Mouse (Mus musculus): ENCODE measurements around the gene Chmp2b. TPM values are rescaled to one million over a fixed set of nuclear protein-coding genes. Genes with fewer than 3 reads are reported as not detected.

Chmp2b gene
- polyA plus RNA-seq, 1 experiment from 2014 or later = 48.4 TPM

- no peak for DNase-seq (ENCODE audit: low spot score)
- no peaks in the 10 kb centered on the region for H3K9me3 ChIP-seq (ENCODE audit: control insufficient read depth, low read length)
- H3K4me2 ChIP-seq (ENCODE audit: low read depth, low read length, severe bottlenecking) = no peak overlapping the region
- no peak overlapping the region for H3K4me3 ChIP-seq (ENCODE audit: low read depth, low read length)
- ATAC-seq (replicated peaks; ENCODE audit: low FRiP score) = no peak
- H3K27ac ChIP-seq (ENCODE audit: low read depth, low read length) = no peak overlapping the region
- no peak overlapping the region for H3K9ac ChIP-seq (ENCODE audit: low read length)
- H3K4me1 ChIP-seq (replicated peaks; ENCODE audit: control insufficient read depth, insufficient read depth, low read length) = no peaks in the 10 kb centered on the region
- no peaks in the 10 kb centered on the region for H3K27me3 ChIP-seq (ENCODE audit: control insufficient read depth, insufficient read depth, low read length)
- no peaks in the 10 kb centered on the region for H3K36me3 ChIP-seq (ENCODE audit: control insufficient read depth, insufficient read depth, low read length)
- 91% methylated on average over 11 of the region's 11 CpGs for WGBS
Observed at GRCm38 (mm10) chr16:65543676-65544293, 18.7 kb downstream of the Chmp2b start.

GRCm38 (mm10) chr16:65533315-65533999 lies 29.1 kb downstream of the Chmp2b start:
- Histone ChIP-seq H3K9ac (ENCODE audit: low read length) (no peak overlapping the region), H3K9me3 (ENCODE audit: control insufficient read depth, low read length) (no peaks in the 10 kb centered on the region), H3K4me2 (ENCODE audit: low read depth, low read length, severe bottlenecking) (no peak overlapping the region), H3K27me3 (ENCODE audit: control insufficient read depth, insufficient read depth, low read length) (no peaks in the 10 kb centered on the region), H3K27ac (ENCODE audit: low read depth, low read length) (no peak overlapping the region), H3K4me3 (ENCODE audit: low read depth, low read length) (no peak overlapping the region), H3K36me3 (ENCODE audit: control insufficient read depth, insufficient read depth, low read length) (no peaks in the 10 kb centered on the region), H3K4me1 (replicated peaks; ENCODE audit: control insufficient read depth, insufficient read depth, low read length) (no peaks in the 10 kb centered on the region)
- DNase-seq (ENCODE audit: low spot score) = peak; percentile 69
- no peak for ATAC-seq (replicated peaks; ENCODE audit: low FRiP score)
- WGBS = 26% methylated on average over 12 of the region's 12 CpGs

- H3K4me2 ChIP-seq (ENCODE audit: low read depth, low read length, severe bottlenecking) = no peak overlapping the region
- H3K9me3 ChIP-seq (ENCODE audit: control insufficient read depth, low read length) = no peaks in the 10 kb centered on the region
- H3K9ac ChIP-seq (ENCODE audit: low read length) = no peak overlapping the region
- ATAC-seq (replicated peaks; ENCODE audit: low FRiP score) (no peak), DNase-seq (ENCODE audit: low spot score) (no peak)
- H3K27me3 ChIP-seq (ENCODE audit: control insufficient read depth, insufficient read depth, low read length) = no peaks in the 10 kb centered on the region
- H3K36me3 ChIP-seq (ENCODE audit: control insufficient read depth, insufficient read depth, low read length) = no peaks in the 10 kb centered on the region
- H3K4me1 ChIP-seq (replicated peaks; ENCODE audit: control insufficient read depth, insufficient read depth, low read length) = no peaks in the 10 kb centered on the region
- no peak overlapping the region for H3K4me3 ChIP-seq (ENCODE audit: low read depth, low read length)
- WGBS = 81% methylated on average over 8 of the region's 8 CpGs
- no peak overlapping the region for H3K27ac ChIP-seq (ENCODE audit: low read depth, low read length)
Observed at GRCm38 (mm10) chr16:65531663-65532062, 30.9 kb downstream of the Chmp2b start.

- ATAC-seq (replicated peaks; ENCODE audit: low FRiP score) (peak; percentile 78), DNase-seq (ENCODE audit: low spot score) (peak; percentile 50)
- Histone ChIP-seq H3K27ac (ENCODE audit: low read depth, low read length) (no peak overlapping the region), H3K9ac (ENCODE audit: low read length) (no peak overlapping the region), H3K4me3 (ENCODE audit: low read depth, low read length) (no peak overlapping the region), H3K4me1 (replicated peaks; ENCODE audit: control insufficient read depth, insufficient read depth, low read length) (no peaks in the 10 kb centered on the region), H3K9me3 (ENCODE audit: control insufficient read depth, low read length) (no peaks in the 10 kb centered on the region), H3K27me3 (ENCODE audit: control insufficient read depth, insufficient read depth, low read length) (no peaks in the 10 kb centered on the region), H3K36me3 (ENCODE audit: control insufficient read depth, insufficient read depth, low read length) (no peaks in the 10 kb centered on the region), H3K4me2 (ENCODE audit: low read depth, low read length, severe bottlenecking) (no peak overlapping the region)
- under 1% methylated on average over 5 of the region's 5 CpGs for WGBS
Observed at GRCm38 (mm10) chr16:65529589-65529988, 32.9 kb downstream of the Chmp2b start.

GRCm38 (mm10) chr16:65526695-65527094 lies 35.8 kb downstream of the Chmp2b start:
- no peak for DNase-seq (ENCODE audit: low spot score)
- Histone ChIP-seq H3K27me3 (ENCODE audit: control insufficient read depth, insufficient read depth, low read length) (no peaks in the 10 kb centered on the region), H3K4me3 (ENCODE audit: low read depth, low read length) (no peak overlapping the region), H3K27ac (ENCODE audit: low read depth, low read length) (no peak overlapping the region), H3K9ac (ENCODE audit: low read length) (no peak overlapping the region), H3K9me3 (ENCODE audit: control insufficient read depth, low read length) (no peaks in the 10 kb centered on the region), H3K4me1 (replicated peaks; ENCODE audit: control insufficient read depth, insufficient read depth, low read length) (no peaks in the 10 kb centered on the region), H3K4me2 (ENCODE audit: low read depth, low read length, severe bottlenecking) (no peak overlapping the region), H3K36me3 (ENCODE audit: control insufficient read depth, insufficient read depth, low read length) (no peaks in the 10 kb centered on the region)
- no peak for ATAC-seq (replicated peaks; ENCODE audit: low FRiP score)
- 89% methylated on average over 5 of the region's 5 CpGs for WGBS

GRCm38 (mm10) chr16:65526004-65526403 lies 36.5 kb downstream of the Chmp2b start:
- 90% methylated on average over 2 of the region's 2 CpGs for WGBS
- no peak for ATAC-seq (replicated peaks; ENCODE audit: low FRiP score)

GRCm38 (mm10) chr16:65520211-65520610 lies 42.3 kb downstream of the Chmp2b start, which contains the start of gene Pou1f1:
Pou1f1 (plus strand) TSS chr16:65520511.
- no peaks in the 10 kb centered on the region for H3K27me3 ChIP-seq (ENCODE audit: control insufficient read depth, insufficient read depth, low read length)
- 88% methylated on average over 6 of the region's 6 CpGs for WGBS
- ATAC-seq (replicated peaks; ENCODE audit: low FRiP score) = no peak
- no peaks in the 10 kb centered on the region for H3K36me3 ChIP-seq (ENCODE audit: control insufficient read depth, insufficient read depth, low read length)
- no peak within 1 kb of the TSS for H3K4me2 ChIP-seq (ENCODE audit: low read depth, low read length, severe bottlenecking)
- no peak within 1 kb of the TSS for H3K27ac ChIP-seq (ENCODE audit: low read depth, low read length)
- H3K4me1 ChIP-seq (replicated peaks; ENCODE audit: control insufficient read depth, insufficient read depth, low read length) = no peaks in the 10 kb centered on the region
- H3K9me3 ChIP-seq (ENCODE audit: control insufficient read depth, low read length) = no peaks in the 10 kb centered on the region
- no peak within 1 kb of the TSS for H3K4me3 ChIP-seq (ENCODE audit: low read depth, low read length)
- H3K9ac ChIP-seq (ENCODE audit: low read length) = no peak within 1 kb of the TSS
- DNase-seq (ENCODE audit: low spot score) = no peak

More at GRCm38 (mm10) chr16:65526004-65526403, 36.5 kb downstream of the Chmp2b start:
- Histone ChIP-seq H3K27me3 (ENCODE audit: control insufficient read depth, insufficient read depth, low read length) (no peaks in the 10 kb centered on the region), H3K4me2 (ENCODE audit: low read depth, low read length, severe bottlenecking) (no peak overlapping the region), H3K9ac (ENCODE audit: low read length) (no peak overlapping the region), H3K27ac (ENCODE audit: low read depth, low read length) (no peak overlapping the region), H3K36me3 (ENCODE audit: control insufficient read depth, insufficient read depth, low read length) (no peaks in the 10 kb centered on the region), H3K9me3 (ENCODE audit: control insufficient read depth, low read length) (no peaks in the 10 kb centered on the region), H3K4me3 (ENCODE audit: low read depth, low read length) (no peak overlapping the region), H3K4me1 (replicated peaks; ENCODE audit: control insufficient read depth, insufficient read depth, low read length) (no peaks in the 10 kb centered on the region)
- no peak for DNase-seq (ENCODE audit: low spot score)

GRCm38 (mm10) chr16:65514223-65514622 lies 48.3 kb downstream of the Chmp2b start:
- Histone ChIP-seq H3K4me2 (ENCODE audit: low read depth, low read length, severe bottlenecking) (no peak overlapping the region), H3K9ac (ENCODE audit: low read length) (no peak overlapping the region), H3K27ac (ENCODE audit: low read depth, low read length) (no peak overlapping the region), H3K4me1 (replicated peaks; ENCODE audit: control insufficient read depth, insufficient read depth, low read length) (no peaks in the 10 kb centered on the region), H3K36me3 (ENCODE audit: control insufficient read depth, insufficient read depth, low read length) (no peaks in the 10 kb centered on the region), H3K4me3 (ENCODE audit: low read depth, low read length) (no peak overlapping the region), H3K27me3 (ENCODE audit: control insufficient read depth, insufficient read depth, low read length) (no peaks in the 10 kb centered on the region), H3K9me3 (ENCODE audit: control insufficient read depth, low read length) (no peaks in the 10 kb centered on the region)
- ATAC-seq (replicated peaks; ENCODE audit: low FRiP score) (no peak), DNase-seq (ENCODE audit: low spot score) (no peak)
- 71% methylated on average over 7 of the region's 7 CpGs for WGBS

- 45% methylated on average over 2 of the region's 2 CpGs for WGBS
- no peaks in the 10 kb centered on the region for H3K36me3 ChIP-seq (ENCODE audit: control insufficient read depth, insufficient read depth, low read length)
- no peak overlapping the region for H3K27ac ChIP-seq (ENCODE audit: low read depth, low read length)
- ATAC-seq (replicated peaks; ENCODE audit: low FRiP score) = 0 out of 2 replicates have a peak, but pooled peaks have one; percentile 53
- H3K9me3 ChIP-seq (ENCODE audit: control insufficient read depth, low read length) = no peaks in the 10 kb centered on the region
- H3K27me3 ChIP-seq (ENCODE audit: control insufficient read depth, insufficient read depth, low read length) = no peaks in the 10 kb centered on the region
- no peaks in the 10 kb centered on the region for H3K4me1 ChIP-seq (replicated peaks; ENCODE audit: control insufficient read depth, insufficient read depth, low read length)
- DNase-seq (ENCODE audit: low spot score) = no peak
- H3K9ac ChIP-seq (ENCODE audit: low read length) = no peak overlapping the region
- no peak overlapping the region for H3K4me3 ChIP-seq (ENCODE audit: low read depth, low read length)
- no peak overlapping the region for H3K4me2 ChIP-seq (ENCODE audit: low read depth, low read length, severe bottlenecking)
Observed at GRCm38 (mm10) chr16:65497049-65497448, 65.5 kb downstream of the Chmp2b start.
